Mouse (Mus musculus): ENCODE results near the gene Prkd2. TPM values are rescaled to one million over a fixed set of nuclear protein-coding genes. Genes with fewer than 3 reads are reported as not detected.
A peak's percentile ranks its signal among the peaks of the same experiment; 100 is the strongest.

Prkd2 gene
- total and polyA plus RNA-seq, 2 experiments from 2014 or later = 8.8 to 10.6 TPM

DNA sequence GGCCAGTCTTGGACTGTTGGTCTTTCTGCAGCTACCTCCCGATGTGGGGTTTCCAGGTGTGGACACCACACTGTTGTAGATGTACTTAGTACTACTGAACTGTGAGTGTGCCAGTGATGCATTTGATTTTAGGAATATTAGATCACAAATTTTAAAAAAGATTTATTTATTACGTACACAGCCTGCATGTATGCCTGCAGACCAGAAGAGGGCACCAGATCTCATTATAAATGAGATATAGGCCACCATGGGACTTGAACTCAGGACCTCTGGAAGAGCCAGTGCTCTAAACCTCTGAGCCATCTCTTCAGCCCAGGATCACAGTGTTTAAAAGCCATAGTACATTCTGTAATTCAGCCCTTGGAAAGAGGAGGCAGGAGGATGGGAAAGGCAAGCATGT, 30.2 kb upstream of the Prkd2 start:
- ATAC-seq (ENCODE audit: insufficient read depth, low read depth) (no peak), DNase-seq (ENCODE audit: low spot score) (no peak)
- TF ChIP-seq CTCF (IDR thresholded peaks at IDR 0.05; ENCODE audit: low read depth) (peak; percentile 38), EP300 (IDR thresholded peaks at IDR 0.05; ENCODE audit: low read depth) (no peak)
- Histone ChIP-seq H3K4me1 (ENCODE audit: control insufficient read depth, insufficient read depth) (peaks cover 12% of the 10 kb centered on the region), H3K27me3 (ENCODE audit: control insufficient read depth, insufficient read depth, low read length) (no peaks in the 10 kb centered on the region), H3K9ac (replicated peaks; ENCODE audit: low read depth, low read length) (no peak overlapping the region), H3K4me3 (ENCODE audit: low read depth, low read length) (no peak overlapping the region), H3K9me3 (replicated peaks; ENCODE audit: control insufficient read depth, low read length) (no peaks in the 10 kb centered on the region), H3K4me2 (ENCODE audit: low read depth, low read length) (no peak overlapping the region), H3K36me3 (replicated peaks; ENCODE audit: control insufficient read depth, insufficient read depth, low read length) (peaks cover 38% of the 10 kb centered on the region), H3K27ac (ENCODE audit: low read depth) (no peak overlapping the region)
- 76% methylated on average over 2 of the region's 2 CpGs for WGBS

DNA sequence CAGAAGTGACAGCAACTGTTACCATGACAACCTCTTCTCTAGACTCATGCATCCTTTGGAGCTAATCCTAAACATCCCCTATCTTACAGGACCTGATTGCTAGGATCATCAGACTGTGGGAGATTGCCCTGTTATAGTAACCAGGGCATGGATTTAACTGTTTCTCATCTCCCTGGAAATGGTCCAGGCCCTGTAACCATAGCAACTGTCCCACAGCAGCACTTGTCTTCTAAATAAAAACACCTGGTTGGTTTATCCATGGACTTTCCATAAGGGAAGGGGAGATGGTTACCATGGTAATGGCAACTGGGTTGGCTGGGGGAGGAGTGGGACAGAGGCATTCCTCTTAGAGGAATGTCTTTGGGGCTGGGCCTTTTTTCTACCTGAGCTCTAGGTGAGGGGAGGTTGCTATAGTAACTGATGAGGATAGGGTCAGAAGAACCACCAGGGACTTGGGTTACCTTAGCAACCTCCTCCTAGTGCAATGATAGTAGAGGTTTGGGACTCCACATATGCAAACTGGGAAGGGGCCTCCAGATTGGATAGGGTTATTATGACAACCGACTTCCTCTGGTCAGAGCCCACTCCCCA, 27.3 kb upstream of the Prkd2 start, which contains the start of gene Strn4:
Strn4 (plus strand) TSS at position 539 of the 591 bp plus-strand sequence.
- TF ChIP-seq CTCF (IDR thresholded peaks at IDR 0.05; ENCODE audit: low read depth) (no peak), EP300 (IDR thresholded peaks at IDR 0.05; ENCODE audit: low read depth) (no peak)
- peaks cover 39% of the 10 kb centered on the region for H3K4me1 ChIP-seq (ENCODE audit: control insufficient read depth, insufficient read depth)
- peak within 1 kb of the TSS; percentile 91 for H3K27ac ChIP-seq (ENCODE audit: low read depth)

DNA sequence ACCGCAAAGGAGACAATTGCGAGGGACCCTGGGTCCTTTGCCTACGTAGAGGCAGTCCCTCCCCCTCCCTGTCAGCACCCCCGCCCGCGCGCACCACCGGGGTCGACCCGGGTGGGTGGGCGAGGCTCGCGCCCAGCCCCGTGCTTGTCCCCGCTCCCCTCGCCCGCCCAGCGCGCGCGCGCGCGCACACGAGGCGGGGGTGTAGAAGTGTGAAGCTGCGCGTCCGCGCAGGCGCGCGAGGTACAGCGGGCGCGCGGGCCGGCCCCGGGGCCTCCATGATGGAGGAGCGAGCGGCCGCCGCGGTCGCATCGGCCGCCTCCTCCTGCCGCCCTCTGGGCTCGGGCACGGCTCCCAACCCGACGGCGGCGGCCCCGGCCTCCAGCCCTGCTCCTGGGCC, 26.6 kb upstream of the Prkd2 start:
- peaks cover 46% of the 10 kb centered on the region for H3K4me1 ChIP-seq (ENCODE audit: control insufficient read depth, insufficient read depth)
- peak overlapping the region; percentile 95 for H3K4me2 ChIP-seq (ENCODE audit: low read depth, low read length)
- no peaks in the 10 kb centered on the region for H3K9me3 ChIP-seq (replicated peaks; ENCODE audit: control insufficient read depth, low read length)
- TF ChIP-seq EP300 (IDR thresholded peaks at IDR 0.05; ENCODE audit: low read depth) (no peak), CTCF (IDR thresholded peaks at IDR 0.05; ENCODE audit: low read depth) (no peak)
- H3K27ac ChIP-seq (ENCODE audit: low read depth) = peak overlapping the region; percentile 91
- peaks cover 16% of the 10 kb centered on the region; the same call in 1 of the 2 replicates for H3K36me3 ChIP-seq (replicated peaks; ENCODE audit: control insufficient read depth, insufficient read depth, low read length)
- DNase-seq (ENCODE audit: low spot score) (peak; percentile 81), ATAC-seq (ENCODE audit: insufficient read depth, low read depth) (peak; percentile 84)
- H3K27me3 ChIP-seq (ENCODE audit: control insufficient read depth, insufficient read depth, low read length) = no peaks in the 10 kb centered on the region
- WGBS = 2% methylated on average over 32 of the region's 55 CpGs
- peak overlapping the region; percentile 97 for H3K9ac ChIP-seq (replicated peaks; ENCODE audit: low read depth, low read length)
- H3K4me3 ChIP-seq (ENCODE audit: low read depth, low read length) = peak overlapping the region; percentile 95

More for the DNA sequence above, 27.3 kb upstream of the Prkd2 start, which contains the start of gene Strn4:
- Histone ChIP-seq H3K4me3 (ENCODE audit: low read depth, low read length) (peak within 1 kb of the TSS; percentile 95), H3K36me3 (replicated peaks; ENCODE audit: control insufficient read depth, insufficient read depth, low read length) (peaks cover 22% of the 10 kb centered on the region), H3K27me3 (ENCODE audit: control insufficient read depth, insufficient read depth, low read length) (no peaks in the 10 kb centered on the region), H3K9me3 (replicated peaks; ENCODE audit: control insufficient read depth, low read length) (no peaks in the 10 kb centered on the region), H3K9ac (replicated peaks; ENCODE audit: low read depth, low read length) (peak within 1 kb of the TSS; percentile 97), H3K4me2 (ENCODE audit: low read depth, low read length) (peak within 1 kb of the TSS; percentile 95)
- DNase-seq (ENCODE audit: low spot score) (no peak), ATAC-seq (ENCODE audit: insufficient read depth, low read depth) (no peak)
- WGBS = 10% methylated on average over 1 of the region's 1 CpGs

DNA sequence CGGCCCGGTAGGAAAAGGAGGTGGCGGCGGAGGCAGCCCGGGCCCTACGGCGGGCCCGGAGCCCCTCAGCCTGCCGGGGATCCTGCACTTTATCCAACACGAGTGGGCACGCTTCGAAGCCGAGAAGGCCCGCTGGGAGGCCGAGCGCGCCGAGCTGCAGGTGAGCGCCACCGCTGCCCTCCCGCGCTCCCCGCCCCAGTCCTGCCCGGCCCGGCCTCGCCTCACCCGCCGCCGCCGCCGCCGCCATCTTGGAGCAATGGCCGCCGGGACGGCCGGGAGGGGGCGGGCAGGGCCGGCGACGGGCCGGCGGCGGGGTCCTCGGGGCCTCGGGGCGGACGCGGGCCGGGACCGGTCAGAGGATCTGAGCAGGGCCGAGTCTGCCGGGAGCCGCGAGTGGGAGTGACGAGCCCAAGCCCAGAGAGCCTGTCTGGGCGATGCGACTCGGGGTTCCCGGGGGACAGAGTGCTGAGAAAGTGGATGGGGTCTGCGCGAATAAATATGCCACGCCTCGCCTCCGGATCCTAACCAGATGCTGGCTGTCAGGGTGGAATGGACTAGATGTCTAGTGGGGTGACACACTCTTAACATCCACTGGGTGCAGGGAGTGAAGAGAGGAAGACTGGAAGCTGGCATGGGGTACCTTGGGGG, 26.1 kb upstream of the Prkd2 start, which contains the start of gene Fkrp:
Fkrp (minus strand) TSS at position 258 of the 648 bp plus-strand sequence.
- H3K4me1 ChIP-seq (ENCODE audit: control insufficient read depth, insufficient read depth) = peaks cover 51% of the 10 kb centered on the region
- peak within 1 kb of the TSS; percentile 97 for H3K9ac ChIP-seq (replicated peaks; ENCODE audit: low read depth, low read length)
- ATAC-seq (ENCODE audit: insufficient read depth, low read depth) (peak; percentile 83), DNase-seq (ENCODE audit: low spot score) (peak; percentile 53)
- H3K27ac ChIP-seq (ENCODE audit: low read depth) = peak within 1 kb of the TSS; percentile 91
- no peaks in the 10 kb centered on the region for H3K9me3 ChIP-seq (replicated peaks; ENCODE audit: control insufficient read depth, low read length)
- peak within 1 kb of the TSS; percentile 95 for H3K4me2 ChIP-seq (ENCODE audit: low read depth, low read length)
- no peaks in the 10 kb centered on the region for H3K27me3 ChIP-seq (ENCODE audit: control insufficient read depth, insufficient read depth, low read length)
- peaks cover 16% of the 10 kb centered on the region; the same call in 1 of the 2 replicates for H3K36me3 ChIP-seq (replicated peaks; ENCODE audit: control insufficient read depth, insufficient read depth, low read length)
- peak within 1 kb of the TSS; percentile 95 for H3K4me3 ChIP-seq (ENCODE audit: low read depth, low read length)
- WGBS = 1% methylated on average over 49 of the region's 64 CpGs
- TF ChIP-seq EP300 (IDR thresholded peaks at IDR 0.05; ENCODE audit: low read depth) (no peak), CTCF (IDR thresholded peaks at IDR 0.05; ENCODE audit: low read depth) (no peak)

DNA sequence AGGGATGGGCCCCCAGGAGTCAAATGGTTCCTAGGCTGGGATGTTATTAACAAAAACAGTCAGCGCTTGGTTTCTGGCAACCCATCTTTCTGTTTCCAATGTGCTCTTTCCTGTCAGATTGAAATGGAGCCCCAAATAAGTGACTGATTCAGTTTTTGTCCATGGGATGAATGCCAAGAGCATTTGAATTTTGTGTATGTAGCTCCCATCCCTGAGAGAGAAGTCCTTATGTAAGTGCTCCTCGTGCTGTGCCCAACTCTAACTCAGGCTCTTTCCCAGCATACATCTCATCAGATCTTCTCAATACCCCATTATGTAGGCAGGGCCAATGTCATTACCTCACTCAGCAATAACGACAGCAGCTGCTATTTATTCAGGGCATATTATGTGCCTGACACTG, 25.0 kb upstream of the Prkd2 start:
- peaks cover 18% of the 10 kb centered on the region for H3K36me3 ChIP-seq (replicated peaks; ENCODE audit: control insufficient read depth, insufficient read depth, low read length)
- peaks cover 56% of the 10 kb centered on the region for H3K4me1 ChIP-seq (ENCODE audit: control insufficient read depth, insufficient read depth)
- no peak for ATAC-seq (ENCODE audit: insufficient read depth, low read depth)
- DNase-seq (ENCODE audit: low spot score) = no peak
- TF ChIP-seq CTCF (IDR thresholded peaks at IDR 0.05; ENCODE audit: low read depth) = no peak
- TF ChIP-seq EP300 (IDR thresholded peaks at IDR 0.05; ENCODE audit: low read depth) = no peak
- no peak overlapping the region for H3K27ac ChIP-seq (ENCODE audit: low read depth)
- peak overlapping the region; percentile 97 for H3K9ac ChIP-seq (replicated peaks; ENCODE audit: low read depth, low read length)
- 52% methylated on average over 3 of the region's 3 CpGs for WGBS
- H3K27me3 ChIP-seq (ENCODE audit: control insufficient read depth, insufficient read depth, low read length) = no peaks in the 10 kb centered on the region
- no peaks in the 10 kb centered on the region for H3K9me3 ChIP-seq (replicated peaks; ENCODE audit: control insufficient read depth, low read length)
- H3K4me3 ChIP-seq (ENCODE audit: low read depth, low read length) = peak overlapping the region; percentile 95
- peak overlapping the region; percentile 95 for H3K4me2 ChIP-seq (ENCODE audit: low read depth, low read length)

Data from heart, postnatal 0 days (tissue).